Mouse (Mus musculus): Measurements from ENCODE around the gene Ing3. TPM values are rescaled to one million over a fixed set of nuclear protein-coding genes. Genes with fewer than 3 reads are reported as not detected.

Ing3 gene
- total RNA-seq, 1 experiment from 2014 or later = 47.6 TPM

GRCm38 (mm10) chr6:21988296-21988695, 38.9 kb downstream of the Ing3 start:
- no peak for ATAC-seq (replicated peaks in 1 of 2; ENCODE audit: insufficient read depth in 1 of 2, low FRiP score in 2 of 2, low TSS enrichment in 1 of 2, low read depth in 1 of 2, poor library complexity in 2 of 2, severe bottlenecking in 2 of 2)

GRCm38 (mm10) chr6:21989081-21989480, 39.7 kb downstream of the Ing3 start:
- ATAC-seq (replicated peaks in 1 of 2; ENCODE audit: insufficient read depth in 1 of 2, low FRiP score in 2 of 2, low TSS enrichment in 1 of 2, low read depth in 1 of 2, poor library complexity in 2 of 2, severe bottlenecking in 2 of 2) = no peak

- ATAC-seq (replicated peaks in 1 of 2; ENCODE audit: insufficient read depth in 1 of 2, low FRiP score in 2 of 2, low TSS enrichment in 1 of 2, low read depth in 1 of 2, poor library complexity in 2 of 2, severe bottlenecking in 2 of 2) = no peak
These were observed 41.1 kb downstream of the Ing3 start for GRCm38 (mm10) chr6:21990181-21991135.

GRCm38 (mm10) chr6:21991151-21991550, 41.8 kb downstream of the Ing3 start:
- no peak for ATAC-seq (replicated peaks in 1 of 2; ENCODE audit: insufficient read depth in 1 of 2, low FRiP score in 2 of 2, low TSS enrichment in 1 of 2, low read depth in 1 of 2, poor library complexity in 2 of 2, severe bottlenecking in 2 of 2)

GRCm38 (mm10) chr6:21993070-21993469, 43.7 kb downstream of the Ing3 start:
- ATAC-seq (replicated peaks in 1 of 2; ENCODE audit: insufficient read depth in 1 of 2, low FRiP score in 2 of 2, low TSS enrichment in 1 of 2, low read depth in 1 of 2, poor library complexity in 2 of 2, severe bottlenecking in 2 of 2) = no peak

- peak; percentile 36 to 48; a peak in 3 of 4 replicates for ATAC-seq (replicated peaks in 1 of 2; ENCODE audit: insufficient read depth in 1 of 2, low FRiP score in 2 of 2, low TSS enrichment in 1 of 2, low read depth in 1 of 2, poor library complexity in 2 of 2, severe bottlenecking in 2 of 2)
These were observed 48.8 kb downstream of the Ing3 start for GRCm38 (mm10) chr6:21998131-21998530.

- ATAC-seq (replicated peaks in 1 of 2; ENCODE audit: insufficient read depth in 1 of 2, low FRiP score in 2 of 2, low TSS enrichment in 1 of 2, low read depth in 1 of 2, poor library complexity in 2 of 2, severe bottlenecking in 2 of 2) = no peak
These were observed 49.7 kb downstream of the Ing3 start for GRCm38 (mm10) chr6:21999025-21999424.

- ATAC-seq (replicated peaks in 1 of 2; ENCODE audit: insufficient read depth in 1 of 2, low FRiP score in 2 of 2, low TSS enrichment in 1 of 2, low read depth in 1 of 2, poor library complexity in 2 of 2, severe bottlenecking in 2 of 2) = no peak
These were observed 50.7 kb downstream of the Ing3 start for GRCm38 (mm10) chr6:22000086-22000485.

GRCm38 (mm10) chr6:22000881-22001280, 51.5 kb downstream of the Ing3 start:
- no peak for ATAC-seq (replicated peaks in 1 of 2; ENCODE audit: insufficient read depth in 1 of 2, low FRiP score in 2 of 2, low TSS enrichment in 1 of 2, low read depth in 1 of 2, poor library complexity in 2 of 2, severe bottlenecking in 2 of 2)

- no peak for ATAC-seq (replicated peaks in 1 of 2; ENCODE audit: insufficient read depth in 1 of 2, low FRiP score in 2 of 2, low TSS enrichment in 1 of 2, low read depth in 1 of 2, poor library complexity in 2 of 2, severe bottlenecking in 2 of 2)
These were observed 52.0 kb downstream of the Ing3 start for GRCm38 (mm10) chr6:22001284-22001916.

- peak; percentile 63 to 79 for ATAC-seq (replicated peaks in 1 of 2; ENCODE audit: insufficient read depth in 1 of 2, low FRiP score in 2 of 2, low TSS enrichment in 1 of 2, low read depth in 1 of 2, poor library complexity in 2 of 2, severe bottlenecking in 2 of 2)
These were observed 53.3 kb downstream of the Ing3 start for GRCm38 (mm10) chr6:22002521-22003199.

- no peak; a peak in 1 of 4 replicates for ATAC-seq (replicated peaks in 1 of 2; ENCODE audit: insufficient read depth in 1 of 2, low FRiP score in 2 of 2, low TSS enrichment in 1 of 2, low read depth in 1 of 2, poor library complexity in 2 of 2, severe bottlenecking in 2 of 2)
These were observed 53.8 kb downstream of the Ing3 start for GRCm38 (mm10) chr6:22003200-22003587.

GRCm38 (mm10) chr6:22003959-22004543, 54.7 kb downstream of the Ing3 start:
- ATAC-seq (replicated peaks in 1 of 2; ENCODE audit: insufficient read depth in 1 of 2, low FRiP score in 2 of 2, low TSS enrichment in 1 of 2, low read depth in 1 of 2, poor library complexity in 2 of 2, severe bottlenecking in 2 of 2) = no peak

- ATAC-seq (replicated peaks in 1 of 2; ENCODE audit: insufficient read depth in 1 of 2, low FRiP score in 2 of 2, low TSS enrichment in 1 of 2, low read depth in 1 of 2, poor library complexity in 2 of 2, severe bottlenecking in 2 of 2) = no peak
These were observed 59.0 kb downstream of the Ing3 start for GRCm38 (mm10) chr6:22008346-22008745.

GRCm38 (mm10) chr6:22010258-22010657, 60.9 kb downstream of the Ing3 start:
- ATAC-seq (replicated peaks in 1 of 2; ENCODE audit: insufficient read depth in 1 of 2, low FRiP score in 2 of 2, low TSS enrichment in 1 of 2, low read depth in 1 of 2, poor library complexity in 2 of 2, severe bottlenecking in 2 of 2) = no peak

GRCm38 (mm10) chr6:22010761-22011281, 61.5 kb downstream of the Ing3 start:
- ATAC-seq (replicated peaks in 1 of 2; ENCODE audit: insufficient read depth in 1 of 2, low FRiP score in 2 of 2, low TSS enrichment in 1 of 2, low read depth in 1 of 2, poor library complexity in 2 of 2, severe bottlenecking in 2 of 2) = no peak

GRCm38 (mm10) chr6:22011546-22011945, 62.2 kb downstream of the Ing3 start:
- ATAC-seq (replicated peaks in 1 of 2; ENCODE audit: insufficient read depth in 1 of 2, low FRiP score in 2 of 2, low TSS enrichment in 1 of 2, low read depth in 1 of 2, poor library complexity in 2 of 2, severe bottlenecking in 2 of 2) = no peak
